Mouse (Mus musculus) MEL (cell line): ENCODE measurements at regions not wholly inside any gene's neighbourhood (a gene's known extent, or its start where the extent isn't known, plus 50 kb on each side); places are given as distances from the start of the nearest gene placed in this dataset.
A peak's percentile ranks its signal among the peaks of the same experiment; 100 is the strongest.
"Not testable (repeated sequence)": the region's sequence is repeated elsewhere in the genome, so short reads cannot be mapped to it uniquely, and the experiment has no call there.

Source experiments
- DNase-seq: peaks from one replicate; pipeline ENCODE4 v3.0.0; 2011; ENCODE audit warnings: low read depth, low spot score
- H3K27ac ChIP-seq: 2 replicates; pipeline ENCODE4 v1.5.1; 2012; ENCODE audit warnings: low read depth, mild to moderate bottlenecking, control low read depth, low read length, moderate library complexity; ENCODE audit not compliant: control insufficient read depth
- H3K27me3 ChIP-seq, 2 experiments: fragments of 150-350 bp in 1 of 2; sonication (generic) in 1 of 2; 2 replicates each; pipeline ENCODE4 v1.6.1; 2012; ENCODE audit warnings: low read length in 2 of 2, mild to moderate bottlenecking in 2 of 2, improper control_type of control experiment in 1 of 2, moderate library complexity in 1 of 2; ENCODE audit not compliant: insufficient read depth in 2 of 2, control insufficient read depth in 1 of 2
- H3K36me3 ChIP-seq, 2 experiments: 2 replicates each; pipeline ENCODE4 v1.6.1; 2012 to 2014; ENCODE audit warnings: low read length in 2 of 2, improper control_type of control experiment in 1 of 2, inconsistent platforms in 1 of 2, mild to moderate bottlenecking in 1 of 2; ENCODE audit not compliant: insufficient read depth in 2 of 2, control insufficient read depth in 1 of 2
- H3K4me1 ChIP-seq, 2 experiments: fragments of 150-350 bp in 1 of 2; sonication (generic) in 1 of 2; 2 replicates each; pipeline ENCODE4 v1.6.1; 2012; ENCODE audit warnings: low read length in 2 of 2, improper control_type of control experiment in 1 of 2, mild to moderate bottlenecking in 1 of 2; ENCODE audit not compliant: insufficient read depth in 2 of 2, control insufficient read depth in 1 of 2
- H3K4me3 ChIP-seq, 2 experiments: fragments of 150-350 bp in 1 of 2; sonication (generic) in 1 of 2; 2 replicates each; pipeline ENCODE4 v1.5.1; 2012; ENCODE audit warnings: low read depth in 2 of 2, low read length in 2 of 2, mild to moderate bottlenecking in 2 of 2, moderate library complexity in 2 of 2, control low read depth in 1 of 2, improper control_type of control experiment in 1 of 2; ENCODE audit not compliant: control insufficient read depth in 1 of 2, insufficient read depth in 1 of 2
- H3K79me2 ChIP-seq: 2 replicates; pipeline ENCODE4 v1.6.1; 2012; ENCODE audit warnings: mild to moderate bottlenecking, low read length, moderate library complexity; ENCODE audit not compliant: control insufficient read depth, poor library complexity, insufficient read depth
- H3K9ac ChIP-seq: 2 replicates; pipeline ENCODE4 v1.6.1; 2012; ENCODE audit warnings: low read depth, mild to moderate bottlenecking, control low read depth, low read length, moderate library complexity; ENCODE audit not compliant: control insufficient read depth, poor library complexity, severe bottlenecking
- H3K9me3 ChIP-seq: fragments of 150-350 bp; sonication (generic); replicated peaks from 2 replicates; pipeline ENCODE4 v1.6.1; 2012; ENCODE audit warnings: mild to moderate bottlenecking, low read length, improper control_type of control experiment, moderate library complexity; ENCODE audit not compliant: insufficient read depth
- CHD1 ChIP-seq: IDR thresholded peaks from 2 replicates; pipeline ENCODE4 v1.6.1; 2012; ENCODE audit warnings: low read depth, mild to moderate bottlenecking, inconsistent platforms, low read length, improper control_type of control experiment
- CHD2 ChIP-seq: IDR thresholded peaks from 2 replicates; pipeline ENCODE4 v1.6.1; 2011; ENCODE audit warnings: low read length, improper control_type of control experiment
- CTCF ChIP-seq, 3 experiments: IDR thresholded peaks in 2 of 3; conservative IDR thresholded peaks in 1 of 3; 2 replicates each; pipeline ENCODE4 v1.5.1; 2011 to 2012; ENCODE audit warnings: low read length in 3 of 3, low read depth in 2 of 3, mild to moderate bottlenecking in 2 of 3, improper control_type of control experiment in 1 of 3, inconsistent platforms in 1 of 3, mixed read lengths in 1 of 3, moderate library complexity in 1 of 3; ENCODE audit not compliant: control insufficient read depth in 1 of 3, insufficient read depth in 1 of 3, poor library complexity in 1 of 3, severe bottlenecking in 1 of 3
- ELF1 ChIP-seq: IDR thresholded peaks from 2 replicates; pipeline ENCODE4 v1.6.1; 2014; ENCODE audit warnings: low read depth, mild to moderate bottlenecking, inconsistent platforms, low read length, improper control_type of control experiment, moderate library complexity
- EP300 ChIP-seq, 2 experiments: IDR thresholded peaks; 2 replicates each; pipeline ENCODE4 v1.6.1; 2011; ENCODE audit warnings: improper control_type of control experiment in 2 of 2, low read length in 2 of 2, low read depth in 1 of 2, mild to moderate bottlenecking in 1 of 2
- ETS1 ChIP-seq: IDR thresholded peaks from 2 replicates; pipeline ENCODE4 v1.6.1; 2012; ENCODE audit warnings: low read depth, mild to moderate bottlenecking, inconsistent platforms, low read length, improper control_type of control experiment, moderate library complexity
- GATA1 ChIP-seq: IDR thresholded peaks from 2 replicates; pipeline ENCODE4 v1.6.1; 2011; ENCODE audit warnings: low read depth, low read length, improper control_type of control experiment
- MAFK ChIP-seq: IDR thresholded peaks from 2 replicates; pipeline ENCODE4 v1.6.1; 2011; ENCODE audit warnings: low read depth, mild to moderate bottlenecking, low read length, improper control_type of control experiment, borderline replicate concordance
- MAZ ChIP-seq: IDR thresholded peaks from 2 replicates; pipeline ENCODE4 v1.6.1; 2012; ENCODE audit warnings: low read depth, mild to moderate bottlenecking, inconsistent platforms, low read length, improper control_type of control experiment
- MEF2A ChIP-seq: IDR thresholded peaks from 2 replicates; pipeline ENCODE4 v1.6.1; 2014; ENCODE audit warnings: low read depth, mild to moderate bottlenecking, inconsistent platforms, low read length, improper control_type of control experiment; ENCODE audit not compliant: poor library complexity, insufficient replicate concordance, severe bottlenecking; ENCODE audit errors: extremely low read depth
- MXI1 ChIP-seq: IDR thresholded peaks from 2 replicates; pipeline ENCODE4 v1.6.1; 2011; ENCODE audit warnings: mild to moderate bottlenecking, low read depth, low read length, improper control_type of control experiment
- MYB ChIP-seq: IDR thresholded peaks from 2 replicates; pipeline ENCODE4 v1.6.1; 2011; ENCODE audit warnings: mild to moderate bottlenecking, low read depth, low read length, improper control_type of control experiment
- MYC ChIP-seq: IDR thresholded peaks from 2 replicates; pipeline ENCODE4 v1.6.1; 2011; ENCODE audit warnings: low read depth, mild to moderate bottlenecking, low read length, improper control_type of control experiment, moderate library complexity
- NRF1 ChIP-seq: IDR thresholded peaks from 2 replicates; pipeline ENCODE4 v1.6.1; 2014; ENCODE audit warnings: low read depth, mild to moderate bottlenecking, inconsistent platforms, low read length, improper control_type of control experiment, moderate library complexity; ENCODE audit not compliant: poor library complexity, insufficient read depth, severe bottlenecking
- POLR2A ChIP-seq, 2 experiments: IDR thresholded peaks; 2 replicates each; pipeline ENCODE4 v1.6.1; 2011 to 2012; ENCODE audit warnings: low read length in 2 of 2, mild to moderate bottlenecking in 2 of 2, control low read depth in 1 of 2, improper control_type of control experiment in 1 of 2, low read depth in 1 of 2, moderate library complexity in 1 of 2; ENCODE audit not compliant: control insufficient read depth in 1 of 2, insufficient read depth in 1 of 2, poor library complexity in 1 of 2
- POLR2AphosphoS2 ChIP-seq: IDR thresholded peaks from 2 replicates; pipeline ENCODE4 v1.6.1; 2011; ENCODE audit warnings: low read length, improper control_type of control experiment
- RCOR1 ChIP-seq: IDR thresholded peaks from 2 replicates; pipeline ENCODE4 v1.6.1; 2012; ENCODE audit warnings: low read depth, mild to moderate bottlenecking, inconsistent platforms, low read length, improper control_type of control experiment
- SIN3A ChIP-seq: IDR thresholded peaks from 2 replicates; pipeline ENCODE4 v1.6.1; 2012; ENCODE audit warnings: low read length, improper control_type of control experiment, inconsistent platforms
- SMC3 ChIP-seq: IDR thresholded peaks from 2 replicates; pipeline ENCODE4 v1.6.1; 2011; ENCODE audit warnings: low read depth, low read length, improper control_type of control experiment
- TAL1 ChIP-seq: IDR thresholded peaks from 2 replicates; pipeline ENCODE4 v1.6.1; 2012; ENCODE audit warnings: mild to moderate bottlenecking, inconsistent platforms, low read length, moderate library complexity, mixed read lengths
- TBP ChIP-seq: IDR thresholded peaks from 2 replicates; pipeline ENCODE4 v1.8.0; 2011; ENCODE audit warnings: low read depth, low read length, improper control_type of control experiment
- TCF12 ChIP-seq: IDR thresholded peaks from 2 replicates; pipeline ENCODE4 v1.6.1; 2014; ENCODE audit warnings: low read depth, mild to moderate bottlenecking, inconsistent platforms, low read length, improper control_type of control experiment, moderate library complexity
- USF1 ChIP-seq: IDR thresholded peaks from 2 replicates; pipeline ENCODE4 v1.6.1; 2014; ENCODE audit warnings: low read depth, mild to moderate bottlenecking, inconsistent platforms, low read length, improper control_type of control experiment, moderate library complexity
- USF2 ChIP-seq, 2 experiments: IDR thresholded peaks; 2 replicates each; pipeline ENCODE4 v1.6.1; 2011 to 2012; ENCODE audit warnings: improper control_type of control experiment in 2 of 2, low read length in 2 of 2, borderline replicate concordance in 1 of 2, inconsistent platforms in 1 of 2, low read depth in 1 of 2, mild to moderate bottlenecking in 1 of 2; ENCODE audit not compliant: insufficient read depth in 1 of 2
- ZKSCAN1 ChIP-seq: IDR thresholded peaks from 2 replicates; pipeline ENCODE4 v1.6.1; 2012; ENCODE audit warnings: low read depth, mild to moderate bottlenecking, inconsistent platforms, low read length, improper control_type of control experiment, moderate library complexity
- ZNF384 ChIP-seq: IDR thresholded peaks from 2 replicates; pipeline ENCODE4 v1.6.1; 2012; ENCODE audit warnings: low read depth, mild to moderate bottlenecking, inconsistent platforms, low read length, improper control_type of control experiment

- no peaks in the 10 kb centered on the region for H3K79me2 ChIP-seq
- TF ChIP-seq POLR2A (IDR thresholded peaks at IDR 0.05; ENCODE audit: control insufficient read depth in 1 of 2, insufficient read depth in 1 of 2, low read depth in 1 of 2, low read length in 2 of 2, poor library complexity in 1 of 2) (no peak), USF2 (IDR thresholded peaks at IDR 0.05; ENCODE audit: borderline replicate concordance in 1 of 2, insufficient read depth in 1 of 2, low read depth in 1 of 2, low read length in 2 of 2) (no peak), POLR2AphosphoS2 (no peak), ELF1 (no peak), NRF1 (no peak), MAFK (no peak), ZKSCAN1 (no peak), USF1 (no peak), RCOR1 (peak; percentile 35; the same call in 1 of the 2 replicates), ETS1 (0 out of 2 replicates have a peak, but pooled peaks have one; percentile 11), MXI1 (no peak), GATA1 (peak; percentile 60; the same call in 1 of the 2 replicates), EP300 (IDR thresholded peaks at IDR 0.05; ENCODE audit: low read depth in 1 of 2, low read length in 2 of 2) (peak; percentile 36 to 51; a peak in 2 of 4 replicates), MYC (no peak), CHD2 (no peak; the same call in 1 of the 2 replicates), MYB (no peak), MAZ (no peak), ZNF384 (peak; percentile 45; the same call in 1 of the 2 replicates), TAL1 (no peak), CHD1 (no peak), SMC3 (no peak), TCF12 (0 out of 2 replicates have a peak, but pooled peaks have one; percentile 37), SIN3A (no peak), CTCF (IDR thresholded peaks at IDR 0.05 in 2 of 3, conservative IDR thresholded peaks at IDR 0.05 in 1 of 3; ENCODE audit: control insufficient read depth in 1 of 3, insufficient read depth in 1 of 3, low read depth in 2 of 3, low read length in 3 of 3, poor library complexity in 1 of 3, severe bottlenecking in 1 of 3) (no peak), TBP (no peak), MEF2A (no peak)
- TF ChIP-seq, all 39 proteins: peak for 6
- Histone ChIP-seq H3K4me1 (peaks cover 4 to 7% of the 10 kb centered on the region in 2 experiments), H3K4me3 (no peak overlapping the region), H3K27me3 (no peaks in the 10 kb centered on the region), H3K27ac (no peak overlapping the region), H3K9me3 (no peaks in the 10 kb centered on the region), H3K9ac (no peak overlapping the region), H3K36me3 (peaks cover 0 to 5% of the 10 kb centered on the region in 2 experiments; a peak in 2 of 4 replicates)
- peak; percentile 32 for DNase-seq
Measured at GRCm38 (mm10) chr17:82674593-82674992, 540.5 kb upstream of the Pkdcc start.

- not testable (repeated sequence) for H3K27ac ChIP-seq, H3K4me3 ChIP-seq, DNase-seq
Measured at GRCm38 (mm10) chr17:82666557-82666956, 548.5 kb upstream of the Pkdcc start.

More at GRCm38 (mm10) chr17:82666557-82666956, 548.5 kb upstream of the Pkdcc start:
- not testable (repeated sequence) for H3K79me2 ChIP-seq, H3K9ac ChIP-seq, H3K27me3 ChIP-seq, H3K4me1 ChIP-seq, H3K36me3 ChIP-seq, H3K9me3 ChIP-seq
